Mouse (Mus musculus): ENCODE results near the gene Gm28374. TPM values are rescaled to one million over a fixed set of nuclear protein-coding genes. Genes with fewer than 3 reads are reported as not detected.

Gene Gm28374
- polyA plus RNA-seq, 1 experiment from 2014 or later, result 2.1 TPM

DNA sequence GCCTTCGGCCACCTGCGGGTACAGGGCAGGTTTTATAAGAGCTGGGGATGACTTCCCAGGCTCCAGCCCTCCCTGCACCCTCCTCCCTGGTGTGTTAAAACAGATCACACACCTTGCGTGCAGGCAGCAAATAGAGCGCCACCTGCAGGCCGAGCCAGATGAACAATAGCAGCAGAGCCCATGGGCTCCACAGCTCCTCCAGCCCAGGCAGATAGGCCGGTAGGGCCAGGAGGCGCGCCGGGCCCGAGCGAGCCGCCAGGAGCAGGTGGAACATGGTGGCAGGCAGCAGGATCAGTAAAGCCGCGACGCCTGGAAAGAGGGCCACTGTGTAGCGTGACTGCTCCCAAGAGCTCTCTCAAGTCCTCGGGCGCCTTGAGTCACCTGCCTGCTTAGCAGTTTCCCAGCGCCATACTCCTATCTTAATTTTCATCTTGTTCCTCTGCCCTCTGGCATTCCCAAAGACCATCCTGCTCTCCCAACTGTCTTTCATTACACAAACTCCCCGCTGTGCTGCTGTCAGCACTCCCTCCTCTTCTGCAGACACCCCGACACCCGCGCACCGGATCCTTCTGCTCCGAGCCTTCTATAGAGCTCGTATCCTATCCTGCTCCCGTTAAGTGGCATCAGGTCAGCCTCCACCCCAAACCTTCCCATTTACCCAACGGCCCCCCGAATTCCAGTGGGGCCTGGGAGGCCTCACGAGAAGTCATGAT, 14.9 kb downstream of the Gm28374 start:
- peak overlapping the region; percentile 57 for H3K9ac ChIP-seq (ENCODE audit: low read length)
- H3K9me3 ChIP-seq (ENCODE audit: control insufficient read depth, low read length), result no peaks in the 10 kb centered on the region
- peak overlapping the region; percentile 54 for H3K4me3 ChIP-seq (ENCODE audit: low read depth, low read length)
- H3K36me3 ChIP-seq (ENCODE audit: control insufficient read depth, insufficient read depth, low read length), result peaks cover 12% of the 10 kb centered on the region; the same call in 1 of the 2 replicates
- H3K27ac ChIP-seq (replicated peaks; ENCODE audit: low read depth, low read length), result peak overlapping the region; percentile 75; the same call in 1 of the 2 replicates
- ATAC-seq (ENCODE audit: insufficient number of reproducible peaks, low FRiP score, low TSS enrichment, low read depth), result peak; percentile 58
- H3K27me3 ChIP-seq (ENCODE audit: control insufficient read depth, insufficient read depth, low read length), result no peaks in the 10 kb centered on the region
- peak overlapping the region; percentile 96 for H3K4me2 ChIP-seq (ENCODE audit: low read depth, severe bottlenecking)
- H3K4me1 ChIP-seq (ENCODE audit: control insufficient read depth, insufficient read depth, low read length), result peaks cover 21% of the 10 kb centered on the region
- 1% methylated on average over 30 of the region's 30 CpGs for WGBS
- peak; percentile 92 for DNase-seq (ENCODE audit: low spot score)

DNA sequence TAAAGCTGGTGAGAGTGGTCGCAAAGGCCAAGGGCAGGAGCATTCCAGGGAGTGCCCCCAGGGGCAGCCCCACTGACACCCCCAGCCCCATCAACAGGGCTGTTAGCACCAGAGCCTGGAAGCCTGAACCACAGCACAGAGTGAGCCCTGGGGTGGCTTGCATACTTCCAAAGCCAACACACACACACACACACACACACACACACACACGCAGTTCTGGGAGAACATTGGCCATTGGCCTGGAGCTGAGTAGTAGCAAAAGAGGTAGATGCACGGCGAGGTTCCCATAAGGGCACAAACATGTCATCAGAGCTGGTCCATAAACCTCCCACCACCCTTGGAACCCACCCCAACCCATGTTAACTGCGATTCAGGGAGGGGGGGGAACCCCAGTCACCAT, 15.5 kb downstream of the Gm28374 start:
- H3K4me2 ChIP-seq (ENCODE audit: low read depth, severe bottlenecking), result peak overlapping the region; percentile 96
- peaks cover 12% of the 10 kb centered on the region; the same call in 1 of the 2 replicates for H3K36me3 ChIP-seq (ENCODE audit: control insufficient read depth, insufficient read depth, low read length)
- H3K27ac ChIP-seq (replicated peaks; ENCODE audit: low read depth, low read length), result peak overlapping the region; percentile 75; the same call in 1 of the 2 replicates
- H3K4me1 ChIP-seq (ENCODE audit: control insufficient read depth, insufficient read depth, low read length), result peaks cover 25% of the 10 kb centered on the region
- no peaks in the 10 kb centered on the region for H3K9me3 ChIP-seq (ENCODE audit: control insufficient read depth, low read length)
- 33% methylated on average over 5 of the region's 5 CpGs for WGBS
- DNase-seq (ENCODE audit: low spot score), result no peak
- no peak for ATAC-seq (ENCODE audit: insufficient number of reproducible peaks, low FRiP score, low TSS enrichment, low read depth)
- peak overlapping the region; percentile 57 for H3K9ac ChIP-seq (ENCODE audit: low read length)
- H3K27me3 ChIP-seq (ENCODE audit: control insufficient read depth, insufficient read depth, low read length), result no peaks in the 10 kb centered on the region
- peak overlapping the region; percentile 54 for H3K4me3 ChIP-seq (ENCODE audit: low read depth, low read length)

DNA sequence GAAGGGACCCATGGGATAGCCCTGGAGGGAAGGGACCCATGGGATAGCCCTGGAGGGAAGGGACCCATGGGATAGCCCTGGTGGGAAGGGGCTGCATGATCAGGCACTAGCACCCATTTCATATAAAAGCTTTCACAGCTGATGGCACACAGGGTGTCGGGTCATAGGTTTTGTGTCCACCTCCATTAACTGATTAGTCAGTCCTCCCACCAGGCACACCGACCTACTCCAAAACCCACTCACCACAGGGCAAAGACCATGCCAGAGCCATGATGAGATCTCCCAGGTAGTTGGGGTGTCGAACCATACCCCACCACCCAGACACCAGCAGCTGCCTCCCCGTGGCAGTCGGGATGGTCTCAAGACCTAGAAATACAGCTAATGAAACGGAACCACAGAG, 19.0 kb downstream of the Gm28374 start:
- peaks cover 3% of the 10 kb centered on the region; the same call in 1 of the 2 replicates for H3K36me3 ChIP-seq (ENCODE audit: control insufficient read depth, insufficient read depth, low read length)
- H3K9me3 ChIP-seq (ENCODE audit: control insufficient read depth, low read length), result no peaks in the 10 kb centered on the region
- H3K4me2 ChIP-seq (ENCODE audit: low read depth, severe bottlenecking), result peak overlapping the region; percentile 90; the same call in 1 of the 2 replicates
- H3K27me3 ChIP-seq (ENCODE audit: control insufficient read depth, insufficient read depth, low read length), result no peaks in the 10 kb centered on the region
- no peak overlapping the region for H3K27ac ChIP-seq (replicated peaks; ENCODE audit: low read depth, low read length)
- WGBS, result 94% methylated on average over 6 of the region's 6 CpGs
- no peak for DNase-seq (ENCODE audit: low spot score)
- no peak for ATAC-seq (ENCODE audit: insufficient number of reproducible peaks, low FRiP score, low TSS enrichment, low read depth)
- peaks cover 23% of the 10 kb centered on the region for H3K4me1 ChIP-seq (ENCODE audit: control insufficient read depth, insufficient read depth, low read length)
- H3K9ac ChIP-seq (ENCODE audit: low read length), result no peak overlapping the region
- H3K4me3 ChIP-seq (ENCODE audit: low read depth, low read length), result peak overlapping the region; percentile 82; the same call in 1 of the 2 replicates

DNA sequence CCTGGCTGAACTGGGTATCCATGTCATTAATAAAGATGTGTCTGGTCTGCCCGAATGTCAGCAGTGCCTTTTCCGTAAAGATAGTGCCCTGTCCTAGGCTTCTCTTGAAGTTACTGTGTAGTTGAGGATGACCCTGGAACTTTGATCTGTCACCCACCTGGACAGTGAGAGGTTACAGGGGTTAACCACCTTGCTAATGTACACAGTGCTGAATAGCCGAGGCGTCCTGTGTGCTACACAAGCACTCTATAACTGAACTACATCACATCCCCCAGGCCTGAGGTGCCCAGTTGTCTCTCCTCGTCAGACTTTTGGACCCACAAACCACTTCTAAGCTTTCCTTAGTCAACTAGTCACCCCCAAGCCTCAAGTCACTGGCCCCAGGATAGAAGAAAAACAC, 19.6 kb downstream of the Gm28374 start:
- no peak for ATAC-seq (ENCODE audit: insufficient number of reproducible peaks, low FRiP score, low TSS enrichment, low read depth)
- 70% methylated on average over 5 of the region's 5 CpGs for WGBS

DNA sequence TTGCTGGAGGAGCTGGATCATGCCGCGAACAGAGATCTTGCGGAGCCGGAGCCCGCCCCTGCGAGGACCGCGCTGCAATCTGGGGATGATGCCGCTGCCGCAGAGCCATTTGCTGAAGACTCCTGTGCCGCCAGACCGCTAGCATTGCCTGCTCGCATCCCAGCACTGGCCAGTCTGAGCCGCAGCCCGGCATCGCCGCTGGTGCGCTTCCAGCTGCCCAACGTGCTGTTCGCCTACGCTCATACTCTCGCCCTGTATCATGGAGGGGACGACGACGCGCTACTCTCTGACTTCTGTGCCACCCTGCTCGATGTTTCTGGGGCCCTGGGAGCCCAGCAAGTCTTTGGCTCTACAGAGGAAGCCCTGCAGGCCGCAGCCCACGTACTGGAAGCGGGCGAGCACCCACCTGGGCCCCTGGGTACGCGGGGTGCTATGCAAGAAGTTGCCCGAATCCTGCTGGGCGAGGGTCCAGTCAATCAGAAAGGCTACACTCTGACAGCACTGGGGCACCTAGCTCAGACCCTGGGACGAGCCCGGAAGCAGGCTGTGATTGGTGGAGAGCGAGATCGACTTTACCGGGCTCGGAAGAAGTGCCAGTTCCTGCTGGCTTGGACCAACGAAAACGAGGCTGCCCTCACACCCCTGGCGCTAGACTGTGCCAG, 20.3 kb downstream of the Gm28374 start:
- ATAC-seq (ENCODE audit: insufficient number of reproducible peaks, low FRiP score, low TSS enrichment, low read depth), result no peak
- Histone ChIP-seq H3K4me3 (ENCODE audit: low read depth, low read length) (peak overlapping the region; percentile 82), H3K9me3 (ENCODE audit: control insufficient read depth, low read length) (no peaks in the 10 kb centered on the region), H3K4me2 (ENCODE audit: low read depth, severe bottlenecking) (peak overlapping the region; percentile 90), H3K27me3 (ENCODE audit: control insufficient read depth, insufficient read depth, low read length) (no peaks in the 10 kb centered on the region), H3K27ac (replicated peaks; ENCODE audit: low read depth, low read length) (peak overlapping the region; percentile 84), H3K4me1 (ENCODE audit: control insufficient read depth, insufficient read depth, low read length) (peaks cover 18% of the 10 kb centered on the region), H3K9ac (ENCODE audit: low read length) (peak overlapping the region; percentile 90), H3K36me3 (ENCODE audit: control insufficient read depth, insufficient read depth, low read length) (peaks cover 3% of the 10 kb centered on the region; the same call in 1 of the 2 replicates)
- WGBS, result 2% methylated on average over 43 of the region's 44 CpGs
- peak; percentile 48 for DNase-seq (ENCODE audit: low spot score)

More for the DNA sequence above, 19.6 kb downstream of the Gm28374 start:
- H3K9me3 ChIP-seq (ENCODE audit: control insufficient read depth, low read length), result no peaks in the 10 kb centered on the region
- peak overlapping the region; percentile 90; the same call in 1 of the 2 replicates for H3K9ac ChIP-seq (ENCODE audit: low read length)
- H3K36me3 ChIP-seq (ENCODE audit: control insufficient read depth, insufficient read depth, low read length), result peaks cover 3% of the 10 kb centered on the region; the same call in 1 of the 2 replicates
- no peaks in the 10 kb centered on the region for H3K27me3 ChIP-seq (ENCODE audit: control insufficient read depth, insufficient read depth, low read length)
- peak overlapping the region; percentile 90 for H3K4me2 ChIP-seq (ENCODE audit: low read depth, severe bottlenecking)
- DNase-seq (ENCODE audit: low spot score), result no peak
- no peak overlapping the region for H3K27ac ChIP-seq (replicated peaks; ENCODE audit: low read depth, low read length)
- H3K4me1 ChIP-seq (ENCODE audit: control insufficient read depth, insufficient read depth, low read length), result peaks cover 19% of the 10 kb centered on the region
- H3K4me3 ChIP-seq (ENCODE audit: low read depth, low read length), result peak overlapping the region; percentile 82

DNA sequence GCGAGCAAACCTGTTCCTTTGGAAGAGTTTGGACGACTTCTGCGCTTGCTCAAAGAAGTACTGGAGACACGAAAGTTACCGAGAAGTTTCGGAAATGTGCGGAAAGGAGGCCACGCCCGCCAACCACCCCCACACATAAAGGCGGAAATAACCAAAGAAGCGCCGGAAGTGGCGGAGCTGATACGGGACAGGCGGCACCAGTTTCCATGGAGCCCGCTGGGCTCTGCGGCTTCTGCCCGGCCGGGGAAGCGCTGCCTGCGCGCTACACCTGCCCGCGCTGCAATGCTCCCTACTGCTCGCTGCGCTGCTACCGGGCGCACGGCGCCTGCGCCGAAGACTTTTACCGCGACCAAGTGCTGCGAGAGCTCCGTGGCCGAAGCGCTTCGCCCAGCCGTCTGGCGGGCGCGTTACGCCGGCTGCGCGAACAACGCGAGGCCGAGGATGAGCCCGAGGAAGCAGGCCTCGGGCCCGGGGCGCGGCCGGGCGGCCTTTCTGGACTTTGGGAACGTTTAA, 21.0 kb downstream of the Gm28374 start, which contains the start of gene Znhit2:
Znhit2 (plus strand) TSS at position 172 of the 513 bp plus-strand sequence.
- H3K36me3 ChIP-seq (ENCODE audit: control insufficient read depth, insufficient read depth, low read length), result peaks cover 4% of the 10 kb centered on the region; the same call in 1 of the 2 replicates
- ATAC-seq (ENCODE audit: insufficient number of reproducible peaks, low FRiP score, low TSS enrichment, low read depth) (peak; percentile 53), DNase-seq (ENCODE audit: low spot score) (peak; percentile 92)
- no peaks in the 10 kb centered on the region for H3K9me3 ChIP-seq (ENCODE audit: control insufficient read depth, low read length)
- no peaks in the 10 kb centered on the region for H3K27me3 ChIP-seq (ENCODE audit: control insufficient read depth, insufficient read depth, low read length)
- H3K4me2 ChIP-seq (ENCODE audit: low read depth, severe bottlenecking), result peak within 1 kb of the TSS; percentile 90
- peaks cover 16% of the 10 kb centered on the region for H3K4me1 ChIP-seq (ENCODE audit: control insufficient read depth, insufficient read depth, low read length)
- H3K4me3 ChIP-seq (ENCODE audit: low read depth, low read length), result peak within 1 kb of the TSS; percentile 82
- H3K9ac ChIP-seq (ENCODE audit: low read length), result peak within 1 kb of the TSS; percentile 90
- H3K27ac ChIP-seq (replicated peaks; ENCODE audit: low read depth, low read length), result peak within 1 kb of the TSS; percentile 84
- WGBS, result under 1% methylated on average over 58 of the region's 58 CpGs

DNA sequence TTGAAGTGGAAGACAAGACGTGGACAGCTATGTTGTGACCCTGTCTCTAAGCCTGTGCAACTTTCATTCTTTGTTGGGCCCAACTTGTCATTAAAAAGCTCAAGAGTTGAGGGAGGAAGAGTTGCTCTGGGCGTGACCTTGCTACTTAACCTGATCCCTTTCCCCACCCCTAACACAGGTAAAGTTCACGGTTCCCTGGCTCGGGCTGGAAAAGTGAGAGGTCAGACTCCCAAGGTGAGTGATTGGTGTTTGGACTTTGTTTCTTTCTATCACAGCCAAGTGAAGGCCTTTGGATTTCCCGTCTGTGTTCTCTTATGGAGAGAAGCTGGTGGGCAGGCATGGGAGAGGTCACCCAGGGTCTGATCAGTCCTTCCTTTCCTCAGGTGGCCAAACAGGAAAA, 23.1 kb downstream of the Gm28374 start:
- Histone ChIP-seq H3K36me3 (ENCODE audit: control insufficient read depth, insufficient read depth, low read length) (peaks cover 5% of the 10 kb centered on the region; the same call in 1 of the 2 replicates), H3K27ac (replicated peaks; ENCODE audit: low read depth, low read length) (no peak overlapping the region)
- WGBS, result 90% methylated on average over 5 of the region's 5 CpGs

DNA sequence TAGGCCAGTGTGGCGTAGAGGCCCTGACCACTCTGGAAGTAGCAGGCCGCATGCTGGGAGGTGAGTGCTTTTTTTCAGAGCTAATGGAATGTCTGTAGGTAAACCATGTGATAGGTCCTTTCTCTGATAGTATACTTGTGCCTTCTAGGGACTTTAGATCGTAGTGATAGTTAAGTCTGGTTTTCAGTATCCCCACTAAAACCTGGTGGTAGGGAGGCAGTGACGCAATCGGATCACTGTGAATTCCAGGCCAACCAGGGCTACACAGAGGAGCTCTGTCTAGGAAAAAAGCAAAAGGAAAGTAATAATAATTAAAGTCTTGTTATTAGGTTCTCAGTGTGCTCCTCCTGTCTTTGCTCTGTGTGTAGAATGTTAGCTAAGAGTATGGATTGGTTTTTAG, 23.5 kb downstream of the Gm28374 start:
- ATAC-seq (ENCODE audit: insufficient number of reproducible peaks, low FRiP score, low TSS enrichment, low read depth) (no peak), DNase-seq (ENCODE audit: low spot score) (no peak)
- Histone ChIP-seq H3K27me3 (ENCODE audit: control insufficient read depth, insufficient read depth, low read length) (no peaks in the 10 kb centered on the region), H3K27ac (replicated peaks; ENCODE audit: low read depth, low read length) (no peak overlapping the region), H3K36me3 (ENCODE audit: control insufficient read depth, insufficient read depth, low read length) (peaks cover 5% of the 10 kb centered on the region; the same call in 1 of the 2 replicates), H3K4me1 (ENCODE audit: control insufficient read depth, insufficient read depth, low read length) (peaks cover 16% of the 10 kb centered on the region), H3K4me2 (ENCODE audit: low read depth, severe bottlenecking) (peak overlapping the region; percentile 78), H3K4me3 (ENCODE audit: low read depth, low read length) (peak overlapping the region; percentile 83), H3K9me3 (ENCODE audit: control insufficient read depth, low read length) (no peaks in the 10 kb centered on the region), H3K9ac (ENCODE audit: low read length) (peak overlapping the region; percentile 85)
- WGBS, result 31% methylated on average over 5 of the region's 5 CpGs

More for the DNA sequence above, 23.1 kb downstream of the Gm28374 start:
- Histone ChIP-seq H3K9ac (ENCODE audit: low read length) (no peak overlapping the region), H3K9me3 (ENCODE audit: control insufficient read depth, low read length) (no peaks in the 10 kb centered on the region), H3K4me2 (ENCODE audit: low read depth, severe bottlenecking) (peak overlapping the region; percentile 78), H3K27me3 (ENCODE audit: control insufficient read depth, insufficient read depth, low read length) (no peaks in the 10 kb centered on the region), H3K4me3 (ENCODE audit: low read depth, low read length) (peak overlapping the region; percentile 83), H3K4me1 (ENCODE audit: control insufficient read depth, insufficient read depth, low read length) (peaks cover 16% of the 10 kb centered on the region)
- ATAC-seq (ENCODE audit: insufficient number of reproducible peaks, low FRiP score, low TSS enrichment, low read depth) (no peak), DNase-seq (ENCODE audit: low spot score) (no peak)
